Mouse (Mus musculus) midbrain, embryonic 11.5 days (tissue): ENCODE data around the gene Ccno. TPM values are rescaled to one million over a fixed set of nuclear protein-coding genes. Genes with fewer than 3 reads are reported as not detected.

Source experiments
- ATAC-seq: fragments of 200-750 bp; cut with Nextera tagmentation; 2 replicates; pipeline ENCODE4 v1.8.0; 2017; ENCODE audit warnings: moderate TSS enrichment, moderate library complexity; ENCODE audit not compliant: low FRiP score
- DNase-seq: peaks from one replicate; pipeline ENCODE4 v3.0.0; 2015; ENCODE audit warnings: low spot score; ENCODE audit errors: missing footprints
- H3K27ac ChIP-seq: fragments of 300-500 bp; sonication (generic); 2 replicates; pipeline ENCODE4 v1.5.1; 2014; ENCODE audit warnings: low read depth, low read length
- H3K27me3 ChIP-seq: fragments of 300-500 bp; sonication (generic); 2 replicates; pipeline ENCODE4 v1.6.1; 2014; ENCODE audit warnings: mild to moderate bottlenecking, low read length, moderate library complexity, mixed read lengths; ENCODE audit not compliant: control insufficient read depth, insufficient read depth
- H3K36me3 ChIP-seq: fragments of 300-500 bp; sonication (generic); 2 replicates; pipeline ENCODE4 v1.6.1; 2014; ENCODE audit warnings: mild to moderate bottlenecking, low read length, moderate library complexity, mixed read lengths; ENCODE audit not compliant: control insufficient read depth, insufficient read depth
- H3K4me1 ChIP-seq: fragments of 300-500 bp; sonication (generic); 2 replicates; pipeline ENCODE4 v1.6.1; 2014; ENCODE audit warnings: low read length; ENCODE audit not compliant: control insufficient read depth, insufficient read depth
- H3K4me2 ChIP-seq: fragments of 300-500 bp; sonication (generic); 2 replicates; pipeline ENCODE4 v1.6.1; 2014; ENCODE audit warnings: mild to moderate bottlenecking, moderate library complexity
- H3K4me3 ChIP-seq: fragments of 300-500 bp; sonication (generic); 2 replicates; pipeline ENCODE4 v1.5.1; 2014; ENCODE audit warnings: low read depth, low read length
- H3K9ac ChIP-seq: fragments of 300-500 bp; sonication (generic); 2 replicates; pipeline ENCODE4 v1.6.1; 2014; ENCODE audit warnings: low read length
- H3K9me3 ChIP-seq: fragments of 300-500 bp; sonication (generic); 2 replicates; pipeline ENCODE4 v1.6.1; 2016; ENCODE audit warnings: low read length; ENCODE audit not compliant: control insufficient read depth
- WGBS: fragments of 180-500 bp; shearing (Covaris S2); extraction: QIAGEN DNeasy Blood & Tissue Kit; methylation state at CpG from one replicate; pipeline ENCODE4 v1.1.7; 2014; 5-methylcytosine and 5-hydroxymethylcytosine counted together
- polyA plus RNA-seq: library from polyadenylated mRNA; unstranded; fragments of >200 nt; fragmentation: Nextera tagmentation; extraction: Ambion mirVana; gene quantifications from 2 replicates; pipeline ENCODE4 v1.2.1, GENCODE M21; 2014

Gene Ccno
- polyA plus RNA-seq, 1 experiment from 2014 or later, result 0.68 TPM

DNA sequence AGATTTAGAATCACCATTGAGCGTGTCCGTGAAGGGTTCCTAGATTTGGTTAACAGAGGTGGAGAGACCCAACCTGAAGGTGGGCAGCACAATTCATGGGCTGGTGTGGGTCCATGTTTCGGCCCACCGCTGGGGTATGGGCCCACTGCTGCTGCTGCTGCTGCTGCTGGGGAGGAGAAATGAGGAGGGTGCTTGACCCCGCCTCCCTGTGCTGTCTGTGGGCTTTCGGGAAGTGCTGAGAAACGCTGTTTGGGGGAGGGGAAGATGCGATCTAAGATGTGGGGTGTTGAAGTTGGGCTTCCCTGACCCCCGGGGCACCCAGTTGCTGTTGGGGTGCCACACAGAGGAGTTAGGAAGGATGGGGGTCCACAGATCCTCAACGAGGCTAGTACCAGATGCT, 10.9 kb upstream of the Ccno start:
- no peaks in the 10 kb centered on the region for H3K9me3 ChIP-seq
- WGBS, result 44% methylated on average over 10 of the region's 10 CpGs
- H3K9ac ChIP-seq, result no peak overlapping the region
- H3K27ac ChIP-seq, result no peak overlapping the region
- no peak overlapping the region for H3K4me2 ChIP-seq
- H3K4me1 ChIP-seq, result no peaks in the 10 kb centered on the region
- no peaks in the 10 kb centered on the region for H3K27me3 ChIP-seq
- ATAC-seq, result no peak
- no peak for DNase-seq
- H3K36me3 ChIP-seq, result no peaks in the 10 kb centered on the region
- H3K4me3 ChIP-seq, result no peak overlapping the region

DNA sequence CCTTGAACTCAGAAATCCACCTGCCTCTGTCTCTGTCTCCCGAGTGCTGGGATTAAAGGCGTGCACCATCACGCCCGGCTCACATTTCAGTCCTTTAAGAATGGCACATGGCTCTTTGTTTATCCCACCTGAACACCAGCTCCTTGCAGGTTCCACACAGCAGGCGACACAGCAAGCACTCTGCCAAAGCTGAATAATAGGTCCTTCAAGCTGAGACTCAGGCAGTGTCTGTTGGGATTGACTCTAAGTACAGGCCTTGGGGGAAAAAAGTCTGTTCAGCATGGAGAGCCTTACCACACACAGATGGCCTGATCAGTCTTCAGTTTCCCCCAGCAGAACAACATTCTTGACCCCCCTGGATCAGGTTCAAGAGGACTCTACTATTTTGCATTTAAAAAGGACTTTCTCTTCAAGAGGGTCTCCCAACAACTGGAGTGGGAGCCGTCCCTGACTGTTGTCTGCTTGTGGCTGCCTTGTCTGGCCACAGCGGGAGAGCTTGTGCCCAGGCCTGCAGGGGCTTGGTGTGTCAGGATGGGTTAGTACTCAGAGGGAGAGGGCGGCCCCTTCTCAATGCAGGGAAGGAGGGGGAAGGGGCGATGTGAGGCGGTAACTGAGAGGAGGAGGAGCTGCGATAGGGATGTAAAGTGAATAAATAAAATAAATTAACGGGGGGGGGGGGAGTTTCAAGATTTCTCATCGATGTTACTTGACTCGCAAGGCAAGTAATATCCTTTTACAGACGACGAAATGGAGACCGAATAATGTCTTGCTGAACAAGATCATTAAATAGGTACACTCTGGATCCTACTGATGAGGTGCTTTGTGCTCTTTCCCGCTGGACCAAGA, 1.8 kb upstream of the Ccno start:
- Histone ChIP-seq H3K27ac (no peak overlapping the region), H3K9ac (no peak overlapping the region), H3K27me3 (peaks cover 45% of the 10 kb centered on the region), H3K36me3 (no peaks in the 10 kb centered on the region), H3K4me2 (peak overlapping the region; percentile 94), H3K4me1 (peaks cover 26% of the 10 kb centered on the region), H3K4me3 (no peak overlapping the region; the same call in 1 of the 2 replicates), H3K9me3 (no peaks in the 10 kb centered on the region)
- ATAC-seq, result peak; percentile 75
- 1% methylated on average over 18 of the region's 18 CpGs for WGBS
- DNase-seq, result peak; percentile 93

DNA sequence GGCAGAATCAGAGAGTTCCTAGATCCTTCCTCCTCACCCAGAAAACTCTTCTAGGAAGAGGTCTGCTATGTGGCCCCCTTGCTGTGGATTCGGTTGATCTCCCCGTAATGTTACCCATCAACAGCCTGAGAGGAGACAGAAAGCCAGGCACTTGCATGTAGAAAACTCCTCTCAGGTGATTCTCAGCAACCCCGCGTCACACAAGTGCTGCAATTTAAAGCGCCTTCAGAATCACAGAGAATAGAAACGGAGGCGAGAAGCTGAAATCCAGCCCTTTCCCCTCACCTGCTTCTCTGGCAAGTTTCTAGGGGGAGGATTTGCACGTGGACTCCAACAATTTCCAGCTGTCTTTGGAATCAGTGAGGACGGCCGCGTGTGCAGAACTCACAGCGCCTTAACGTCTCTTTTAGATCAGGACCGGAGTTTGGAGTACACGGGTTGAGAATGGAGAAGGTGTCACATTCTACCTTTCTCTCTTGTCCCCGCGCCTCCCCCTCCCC, 1.1 kb upstream of the Ccno start:
- ATAC-seq (no peak), DNase-seq (peak; percentile 92)
- H3K9me3 ChIP-seq, result no peaks in the 10 kb centered on the region
- H3K9ac ChIP-seq, result no peak overlapping the region
- H3K4me2 ChIP-seq, result peak overlapping the region; percentile 94
- H3K36me3 ChIP-seq, result no peaks in the 10 kb centered on the region
- peaks cover 52% of the 10 kb centered on the region for H3K27me3 ChIP-seq
- H3K4me1 ChIP-seq, result peaks cover 26% of the 10 kb centered on the region
- no peak overlapping the region; the same call in 1 of the 2 replicates for H3K4me3 ChIP-seq
- H3K27ac ChIP-seq, result no peak overlapping the region
- under 1% methylated on average over 17 of the region's 17 CpGs for WGBS

DNA sequence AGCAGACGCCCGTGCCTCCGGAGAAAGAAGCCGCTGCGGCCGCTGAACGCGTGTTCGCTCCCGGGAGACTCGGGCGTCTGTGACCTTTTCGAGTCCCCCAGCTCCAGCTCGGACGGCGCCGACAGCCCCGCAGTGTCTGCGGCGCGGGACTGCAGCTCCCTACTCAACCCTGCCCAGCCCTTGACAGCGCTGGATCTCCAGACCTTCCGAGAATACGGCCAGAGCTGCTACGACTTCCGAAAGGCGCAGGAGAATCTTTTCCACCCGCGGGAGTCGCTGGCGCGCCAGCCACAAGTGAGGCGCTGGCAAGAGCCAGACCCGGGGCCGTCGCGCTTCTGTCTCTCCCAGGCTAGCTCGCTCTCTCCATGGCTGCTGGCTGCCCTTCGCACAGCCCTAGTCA, 389 bp downstream of the Ccno start:
- H3K9me3 ChIP-seq, result no peaks in the 10 kb centered on the region
- peak overlapping the region; percentile 44 for H3K4me3 ChIP-seq
- DNase-seq (no peak), ATAC-seq (peak; percentile 43)
- no peaks in the 10 kb centered on the region for H3K36me3 ChIP-seq
- peak overlapping the region; percentile 24 for H3K9ac ChIP-seq
- peaks cover 26% of the 10 kb centered on the region for H3K4me1 ChIP-seq
- H3K4me2 ChIP-seq, result peak overlapping the region; percentile 94
- WGBS, result under 1% methylated on average over 39 of the region's 39 CpGs
- no peak overlapping the region for H3K27ac ChIP-seq
- H3K27me3 ChIP-seq, result peaks cover 62% of the 10 kb centered on the region

DNA sequence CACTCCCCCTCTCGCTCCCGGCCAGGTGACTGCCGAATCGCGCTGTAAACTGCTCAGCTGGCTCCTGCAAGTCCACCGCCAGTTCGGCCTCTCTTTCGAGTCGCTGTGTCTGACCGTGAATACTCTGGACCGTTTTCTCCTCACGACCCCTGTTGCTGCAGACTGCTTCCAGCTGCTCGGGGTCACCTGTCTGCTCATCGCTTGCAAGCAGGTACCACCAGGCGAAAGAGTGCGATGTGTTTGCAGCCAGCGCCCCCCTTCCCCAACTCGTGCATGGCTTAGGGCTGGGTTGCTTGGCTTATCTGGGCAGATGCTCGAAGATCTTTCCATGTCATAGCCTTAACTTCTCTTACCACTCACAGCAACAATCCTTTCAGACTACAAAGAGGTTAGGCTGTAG, 1.3 kb downstream of the Ccno start:
- peak; percentile 91 for DNase-seq
- Histone ChIP-seq H3K4me1 (peaks cover 27% of the 10 kb centered on the region), H3K4me2 (peak overlapping the region; percentile 94), H3K27me3 (peaks cover 71% of the 10 kb centered on the region), H3K36me3 (no peaks in the 10 kb centered on the region), H3K4me3 (peak overlapping the region; percentile 19), H3K9ac (no peak overlapping the region), H3K27ac (no peak overlapping the region), H3K9me3 (no peaks in the 10 kb centered on the region)
- under 1% methylated on average over 19 of the region's 19 CpGs for WGBS
- no peak for ATAC-seq

DNA sequence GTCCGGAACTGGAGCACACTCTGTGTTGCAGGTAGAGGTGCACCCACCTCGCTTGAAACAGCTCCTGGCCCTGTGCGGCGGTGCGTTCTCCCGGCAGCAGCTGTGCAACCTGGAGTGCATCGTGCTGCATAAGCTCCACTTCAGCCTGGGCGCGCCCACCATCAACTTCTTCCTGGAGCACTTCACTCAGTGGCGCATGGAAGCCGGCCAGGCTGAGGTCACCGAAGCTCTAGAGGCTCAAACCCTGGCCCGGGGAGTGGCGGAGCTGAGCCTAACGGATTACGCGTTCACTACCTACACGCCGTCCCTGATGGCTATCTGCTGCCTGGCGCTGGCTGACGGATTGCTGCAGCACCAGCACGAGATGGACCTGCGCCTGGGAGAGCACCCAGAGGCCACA, 1.9 kb downstream of the Ccno start:
- Histone ChIP-seq H3K4me2 (no peak overlapping the region), H3K9me3 (no peaks in the 10 kb centered on the region), H3K4me1 (peaks cover 30% of the 10 kb centered on the region), H3K9ac (no peak overlapping the region), H3K36me3 (no peaks in the 10 kb centered on the region), H3K27ac (no peak overlapping the region), H3K27me3 (peaks cover 73% of the 10 kb centered on the region), H3K4me3 (peak overlapping the region; percentile 5; the same call in 1 of the 2 replicates)
- ATAC-seq (no peak), DNase-seq (peak; percentile 93)
- WGBS, result under 1% methylated on average over 23 of the region's 23 CpGs

DNA sequence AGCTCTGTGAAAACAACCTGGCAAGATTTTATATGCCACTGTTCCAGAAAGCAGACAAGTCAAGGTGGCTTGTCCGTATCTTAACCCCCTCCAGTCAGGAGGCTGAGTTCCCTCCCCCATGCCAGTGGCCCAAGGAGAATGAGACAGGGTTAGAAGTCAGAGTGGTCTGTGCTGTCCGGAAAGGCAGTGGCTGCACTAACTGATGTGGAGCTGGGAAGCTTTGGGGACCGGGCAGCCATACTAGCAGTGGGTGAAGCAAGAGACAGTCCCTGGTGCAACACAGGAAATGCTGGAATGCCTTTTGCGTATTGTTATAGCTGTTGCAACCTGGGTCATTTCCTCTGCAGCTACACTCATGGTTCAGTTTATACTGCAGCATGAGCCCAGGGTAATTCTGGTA, 2.7 kb downstream of the Ccno start:
- Histone ChIP-seq H3K27ac (no peak overlapping the region), H3K4me1 (peaks cover 30% of the 10 kb centered on the region), H3K4me2 (no peak overlapping the region), H3K9me3 (no peaks in the 10 kb centered on the region), H3K36me3 (no peaks in the 10 kb centered on the region), H3K9ac (no peak overlapping the region), H3K4me3 (no peak overlapping the region), H3K27me3 (peaks cover 80% of the 10 kb centered on the region)
- ATAC-seq (no peak), DNase-seq (peak; percentile 94)
- WGBS, result 14% methylated on average over 4 of the region's 4 CpGs

DNA sequence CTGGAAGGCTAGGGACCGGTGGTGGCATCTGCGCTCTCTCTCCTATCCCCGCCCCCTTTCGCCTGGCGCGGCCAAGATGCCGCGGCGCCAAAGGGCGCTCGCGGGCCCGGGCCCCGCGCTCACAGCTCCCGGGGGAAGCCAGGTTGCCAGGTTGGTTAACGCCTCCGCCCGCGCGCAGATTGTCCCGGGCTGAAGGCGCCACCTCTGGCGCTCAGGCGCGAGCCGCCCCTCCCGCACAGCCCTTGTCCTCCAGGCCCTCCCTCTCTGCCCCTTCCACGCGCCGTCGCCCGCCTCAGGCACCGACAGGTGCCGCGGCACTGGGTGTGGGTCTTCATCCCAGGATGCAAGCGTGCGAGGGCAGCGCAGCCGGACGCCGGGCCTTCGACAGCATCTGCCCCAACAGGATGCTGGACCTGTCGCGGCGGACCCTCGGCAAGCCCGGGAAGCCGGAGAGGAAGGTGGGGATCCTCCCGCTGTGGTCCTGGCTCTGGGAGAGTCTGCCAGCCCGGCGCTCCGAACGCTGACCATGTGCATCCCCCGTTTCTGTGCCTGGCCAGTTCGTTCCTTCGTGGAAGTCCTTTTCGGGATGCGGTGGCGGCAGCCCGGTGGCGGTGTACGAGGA, 6.0 kb downstream of the Ccno start, which contains the start of gene Mcidas:
Gene Mcidas, plus strand, starts transcription at position 315 of the 622 bp plus-strand sequence.
- H3K36me3 ChIP-seq, result no peaks in the 10 kb centered on the region
- peak within 1 kb of the TSS; percentile 59 for H3K4me2 ChIP-seq
- no peak within 1 kb of the TSS for H3K9ac ChIP-seq
- H3K4me1 ChIP-seq, result peaks cover 10% of the 10 kb centered on the region
- H3K27ac ChIP-seq, result no peak within 1 kb of the TSS
- peak; percentile 94 for DNase-seq
- ATAC-seq, result peak; percentile 47
- H3K4me3 ChIP-seq, result peak within 1 kb of the TSS; percentile 39
- under 1% methylated on average over 63 of the region's 63 CpGs for WGBS
- H3K27me3 ChIP-seq, result peaks cover 94% of the 10 kb centered on the region
- H3K9me3 ChIP-seq, result no peaks in the 10 kb centered on the region

DNA sequence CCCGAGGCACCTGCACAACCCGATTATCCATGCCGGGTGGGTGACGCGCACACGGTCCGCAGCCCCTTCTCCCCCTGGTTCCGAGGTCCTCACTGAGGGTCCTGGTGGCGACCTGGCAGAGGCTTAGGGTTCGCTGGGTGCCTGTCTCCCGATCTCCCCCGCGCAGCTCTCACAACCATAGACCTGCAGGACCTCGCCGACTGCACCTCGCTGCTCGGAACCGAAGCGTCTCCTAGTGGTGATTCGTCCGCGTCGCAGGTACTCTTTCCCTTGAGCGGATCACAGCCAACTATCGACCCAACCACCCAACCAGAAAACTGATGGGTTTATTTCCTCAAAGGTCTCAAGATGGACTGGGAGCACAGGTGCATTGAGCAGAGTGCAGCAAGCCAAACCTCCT, 6.6 kb downstream of the Ccno start:
- Histone ChIP-seq H3K9me3 (no peaks in the 10 kb centered on the region), H3K4me3 (peak overlapping the region; percentile 39), H3K27ac (no peak overlapping the region), H3K4me2 (peak overlapping the region; percentile 59), H3K4me1 (peaks cover 6% of the 10 kb centered on the region), H3K9ac (no peak overlapping the region), H3K27me3 (peaks cover 94% of the 10 kb centered on the region), H3K36me3 (no peaks in the 10 kb centered on the region)
- DNase-seq, result peak; percentile 94
- WGBS, result under 1% methylated on average over 25 of the region's 25 CpGs
- peak; percentile 51 for ATAC-seq
